Mouse (Mus musculus): ENCODE data around the gene Morc4.

The Morc4 gene

GRCm38 (mm10) chrX:139803028-139803427, 68.4 kb downstream of the Morc4 start:
- DNase-seq: no peak

GRCm38 (mm10) chrX:139800406-139800878, 71.0 kb downstream of the Morc4 start, which contains the start of gene Cldn2:
TSS of gene Cldn2 (plus strand) at chrX:139800828.
- no peak for DNase-seq

- no peak for DNase-seq
Measured at GRCm38 (mm10) chrX:139799953-139800352, 71.5 kb downstream of the Morc4 start.

- no peak for DNase-seq
Measured at GRCm38 (mm10) chrX:139797875-139798274, 73.6 kb downstream of the Morc4 start.

GRCm38 (mm10) chrX:139796037-139796436, 75.4 kb downstream of the Morc4 start:
- DNase-seq: no peak

- no peak for DNase-seq
Measured at GRCm38 (mm10) chrX:139794072-139794845, 77.2 kb downstream of the Morc4 start.

GRCm38 (mm10) chrX:139785764-139786163, 85.7 kb downstream of the Morc4 start:
- DNase-seq: no peak

GRCm38 (mm10) chrX:139783045-139783422, 88.4 kb downstream of the Morc4 start:
- DNase-seq: no peak

- DNase-seq: no peak
Measured at GRCm38 (mm10) chrX:139782278-139783044, 89.0 kb downstream of the Morc4 start, which contains the start of gene Ripply1. TSS of gene Ripply1 (minus strand) at chrX:139782353.

- no peak for DNase-seq
Measured at GRCm38 (mm10) chrX:139781563-139781962, 89.9 kb downstream of the Morc4 start.

GRCm38 (mm10) chrX:139780988-139781387, 90.5 kb downstream of the Morc4 start:
- no peak for DNase-seq

- no peak for DNase-seq
Measured at GRCm38 (mm10) chrX:139779401-139779800, 92.1 kb downstream of the Morc4 start.

GRCm38 (mm10) chrX:139778886-139779285, 92.6 kb downstream of the Morc4 start:
- no peak for DNase-seq

GRCm38 (mm10) chrX:139777357-139777756, 94.1 kb downstream of the Morc4 start:
- DNase-seq: no peak

GRCm38 (mm10) chrX:139775084-139775612, 96.3 kb downstream of the Morc4 start:
- DNase-seq: no peak

- peak; percentile 11 for DNase-seq
Measured at GRCm38 (mm10) chrX:139774309-139775083, 97.0 kb downstream of the Morc4 start.

Measured in right cerebral cortex, postnatal 25 days (tissue).